Mouse (Mus musculus) midbrain, embryonic 14.5 days (tissue): Measurements from ENCODE around the gene Selenos. TPM values are rescaled to one million over a fixed set of nuclear protein-coding genes. Genes with fewer than 3 reads are reported as not detected.

ENCODE experiments used
- ATAC-seq: fragments of 200-750 bp; cut with Nextera tagmentation; 2 replicates; pipeline ENCODE4 v1.8.0; 2017; ENCODE audit warnings: moderate number of reproducible peaks, moderate library complexity; ENCODE audit not compliant: low FRiP score, low TSS enrichment
- DNase-seq: peaks from one replicate; pipeline ENCODE4 v3.0.0-alpha.2; 2015
- H3K27ac ChIP-seq: fragments of 300-500 bp; sonication (generic); replicated peaks from 2 replicates; pipeline ENCODE4 v1.5.1; 2014; ENCODE audit warnings: mild to moderate bottlenecking, low read depth, low read length, moderate library complexity
- H3K27me3 ChIP-seq: fragments of 300-500 bp; sonication (generic); 2 replicates; pipeline ENCODE4 v1.6.1; 2014; ENCODE audit warnings: low read length, control low read depth, mixed read lengths; ENCODE audit not compliant: control insufficient read depth, insufficient read depth
- H3K36me3 ChIP-seq: fragments of 300-500 bp; sonication (generic); 2 replicates; pipeline ENCODE4 v1.6.1; 2014; ENCODE audit warnings: low read length, control low read depth; ENCODE audit not compliant: control insufficient read depth, insufficient read depth
- H3K4me1 ChIP-seq: fragments of 300-500 bp; sonication (generic); 2 replicates; pipeline ENCODE4 v1.6.1; 2014; ENCODE audit warnings: mild to moderate bottlenecking, antibody characterized with exemption, low read length, control low read depth; ENCODE audit not compliant: control insufficient read depth, insufficient read depth
- H3K4me2 ChIP-seq: fragments of 300-500 bp; sonication (generic); 2 replicates; pipeline ENCODE4 v1.6.1; 2014; ENCODE audit warnings: mild to moderate bottlenecking, low read length, moderate library complexity
- H3K4me3 ChIP-seq: fragments of 300-500 bp; sonication (generic); replicated peaks from 2 replicates; pipeline ENCODE4 v1.5.1; 2014; ENCODE audit warnings: low read depth, low read length
- H3K9ac ChIP-seq: fragments of 300-500 bp; sonication (generic); replicated peaks from 2 replicates; pipeline ENCODE4 v1.6.1; 2014; ENCODE audit warnings: mild to moderate bottlenecking, low read length, moderate library complexity
- H3K9me3 ChIP-seq: fragments of 300-500 bp; sonication (generic); 2 replicates; pipeline ENCODE4 v1.6.1; 2016; ENCODE audit warnings: low read length, control low read depth, mixed read lengths; ENCODE audit not compliant: control insufficient read depth
- WGBS: fragments of 180-500 bp; shearing (Covaris S2); extraction: QIAGEN DNeasy Blood & Tissue Kit; methylation state at CpG from one replicate; pipeline ENCODE4 v1.1.7; 2014; 5-methylcytosine and 5-hydroxymethylcytosine counted together
- polyA plus RNA-seq: library from polyadenylated mRNA; unstranded; fragments of >200 nt; fragmentation: Nextera tagmentation; extraction: Ambion mirVana; gene quantifications from 2 replicates; pipeline ENCODE4 v1.2.1, GENCODE M21; 2014

Selenos gene
- polyA plus RNA-seq, 1 experiment from 2014 or later: 79.9 TPM

DNA sequence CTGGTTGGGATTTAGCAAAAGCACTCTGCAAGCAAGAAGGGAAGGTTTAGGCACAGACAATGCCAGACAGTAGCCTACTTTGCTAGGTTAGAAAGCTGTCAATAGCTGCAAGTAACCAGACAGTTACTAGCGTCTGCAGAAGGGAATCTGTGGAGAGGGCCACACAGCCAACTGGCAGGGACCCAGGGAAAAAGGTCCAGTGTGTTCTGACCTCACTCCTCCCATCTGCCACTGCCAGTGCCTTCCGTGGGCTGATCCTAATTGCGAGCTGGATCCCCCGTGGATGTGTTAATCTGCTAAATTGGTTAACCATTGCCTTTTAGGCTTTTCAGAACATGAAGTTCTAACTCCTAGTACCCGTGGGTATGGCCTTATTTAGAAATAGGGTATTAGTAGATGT is 14.7 kb downstream of the Selenos start:
- 81% methylated on average over 5 of the region's 5 CpGs for WGBS
- no peak for DNase-seq
- no peak for ATAC-seq

GRCm38 (mm10) chr7:66098803-66099202 is 19.4 kb downstream of the Selenos start:
- no peak overlapping the region for H3K27ac ChIP-seq
- DNase-seq (no peak), ATAC-seq (no peak)
- no peak overlapping the region for H3K9ac ChIP-seq
- no peaks in the 10 kb centered on the region for H3K4me1 ChIP-seq
- no peaks in the 10 kb centered on the region for H3K27me3 ChIP-seq
- H3K9me3 ChIP-seq: no peaks in the 10 kb centered on the region
- no peak overlapping the region for H3K4me3 ChIP-seq
- no peaks in the 10 kb centered on the region for H3K36me3 ChIP-seq
- WGBS: 85% methylated on average over 7 of the region's 7 CpGs
- no peak overlapping the region for H3K4me2 ChIP-seq

More for the DNA sequence above, 14.7 kb downstream of the Selenos start:
- H3K36me3 ChIP-seq: peaks cover 29% of the 10 kb centered on the region
- H3K9ac ChIP-seq: no peak overlapping the region
- H3K27me3 ChIP-seq: no peaks in the 10 kb centered on the region
- no peak overlapping the region for H3K27ac ChIP-seq
- no peak overlapping the region for H3K4me2 ChIP-seq
- H3K4me3 ChIP-seq: no peak overlapping the region
- no peaks in the 10 kb centered on the region for H3K9me3 ChIP-seq
- no peaks in the 10 kb centered on the region for H3K4me1 ChIP-seq

- H3K4me1 ChIP-seq: no peaks in the 10 kb centered on the region
- no peaks in the 10 kb centered on the region for H3K9me3 ChIP-seq
- DNase-seq: peak; percentile 85
- no peak for ATAC-seq
- no peak overlapping the region for H3K4me3 ChIP-seq
- no peak overlapping the region for H3K27ac ChIP-seq
- no peak overlapping the region for H3K4me2 ChIP-seq
- H3K36me3 ChIP-seq: no peaks in the 10 kb centered on the region
- no peak overlapping the region; the same call in 1 of the 2 replicates for H3K9ac ChIP-seq
- 7% methylated on average over 4 of the region's 4 CpGs for WGBS
- H3K27me3 ChIP-seq: peaks cover 4% of the 10 kb centered on the region; the same call in 1 of the 2 replicates
Measured at GRCm38 (mm10) chr7:66101866-66102265, 22.4 kb downstream of the Selenos start.

DNA sequence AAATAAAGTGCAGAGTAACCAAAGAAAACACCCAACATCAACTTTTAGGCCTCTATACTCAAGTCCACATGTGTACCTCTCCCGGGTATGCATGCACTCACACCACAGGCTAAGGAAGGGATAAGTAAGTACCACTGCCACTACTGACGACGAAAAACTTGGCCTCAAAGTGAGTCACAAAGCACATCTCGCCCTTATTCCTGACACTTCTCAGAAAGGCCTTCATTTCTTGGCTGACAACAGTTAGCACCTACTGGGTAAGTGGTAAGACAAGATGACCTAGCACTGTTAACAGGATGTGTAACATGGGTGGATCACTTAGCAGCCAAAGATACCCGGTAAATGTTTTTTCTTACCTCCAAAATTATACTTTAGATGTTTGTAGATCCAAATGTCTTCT is 25.1 kb downstream of the Selenos start:
- Histone ChIP-seq H3K4me1 (0 out of 2 replicates have a peak, but pooled peaks cover 4% of the 10 kb centered on the region), H3K27me3 (peaks cover 6% of the 10 kb centered on the region; the same call in 1 of the 2 replicates), H3K27ac (no peak overlapping the region), H3K9ac (no peak overlapping the region), H3K9me3 (no peaks in the 10 kb centered on the region), H3K4me2 (no peak overlapping the region), H3K36me3 (no peaks in the 10 kb centered on the region), H3K4me3 (no peak overlapping the region)
- DNase-seq: no peak
- 90% methylated on average over 5 of the region's 5 CpGs for WGBS
- no peak for ATAC-seq

DNA sequence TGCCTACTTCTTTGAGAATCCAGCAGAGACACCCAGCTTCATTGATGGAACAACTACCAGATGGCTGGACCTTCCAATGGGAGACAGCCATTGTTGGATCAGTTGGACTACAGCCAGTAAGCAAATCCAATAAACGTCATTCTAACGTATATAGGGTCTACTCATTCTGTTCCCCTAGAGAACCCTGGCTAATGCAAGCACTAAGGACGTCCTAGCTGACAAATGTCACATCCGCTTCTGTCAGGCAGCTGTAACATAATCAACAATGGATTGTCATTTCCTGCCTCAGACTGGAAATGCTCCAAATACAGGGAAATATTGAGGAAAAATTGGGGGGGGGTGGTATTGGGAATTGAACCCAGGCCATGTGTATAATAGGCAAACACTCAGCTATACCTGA is 26.3 kb downstream of the Selenos start:
- ATAC-seq (no peak), DNase-seq (no peak)
- Histone ChIP-seq H3K27ac (no peak overlapping the region), H3K4me3 (no peak overlapping the region), H3K9me3 (no peaks in the 10 kb centered on the region), H3K4me2 (no peak overlapping the region), H3K9ac (no peak overlapping the region), H3K36me3 (no peaks in the 10 kb centered on the region), H3K4me1 (0 out of 2 replicates have a peak, but pooled peaks cover 4% of the 10 kb centered on the region), H3K27me3 (peaks cover 6% of the 10 kb centered on the region; the same call in 1 of the 2 replicates)
- WGBS: 69% methylated on average over 4 of the region's 4 CpGs

GRCm38 (mm10) chr7:66106581-66107056 is 27.2 kb downstream of the Selenos start:
- no peak for ATAC-seq
- no peak overlapping the region for H3K27ac ChIP-seq
- no peaks in the 10 kb centered on the region for H3K36me3 ChIP-seq
- WGBS: 77% methylated on average over 7 of the region's 7 CpGs
- no peak for DNase-seq
- peaks cover 6% of the 10 kb centered on the region; the same call in 1 of the 2 replicates for H3K27me3 ChIP-seq
- H3K4me2 ChIP-seq: no peak overlapping the region
- no peaks in the 10 kb centered on the region for H3K9me3 ChIP-seq
- H3K9ac ChIP-seq: no peak overlapping the region
- no peak overlapping the region for H3K4me3 ChIP-seq
- peaks cover 11% of the 10 kb centered on the region; the same call in 1 of the 2 replicates for H3K4me1 ChIP-seq

- Histone ChIP-seq H3K27me3 (peaks cover 6% of the 10 kb centered on the region; the same call in 1 of the 2 replicates), H3K9ac (no peak overlapping the region), H3K9me3 (no peaks in the 10 kb centered on the region), H3K4me1 (peaks cover 13% of the 10 kb centered on the region; the same call in 1 of the 2 replicates), H3K27ac (no peak overlapping the region), H3K4me3 (no peak overlapping the region), H3K36me3 (no peaks in the 10 kb centered on the region), H3K4me2 (no peak overlapping the region)
- DNase-seq: no peak
- 83% methylated on average over 11 of the region's 11 CpGs for WGBS
- ATAC-seq: no peak
Measured at GRCm38 (mm10) chr7:66107206-66107605, 27.8 kb downstream of the Selenos start.

DNA sequence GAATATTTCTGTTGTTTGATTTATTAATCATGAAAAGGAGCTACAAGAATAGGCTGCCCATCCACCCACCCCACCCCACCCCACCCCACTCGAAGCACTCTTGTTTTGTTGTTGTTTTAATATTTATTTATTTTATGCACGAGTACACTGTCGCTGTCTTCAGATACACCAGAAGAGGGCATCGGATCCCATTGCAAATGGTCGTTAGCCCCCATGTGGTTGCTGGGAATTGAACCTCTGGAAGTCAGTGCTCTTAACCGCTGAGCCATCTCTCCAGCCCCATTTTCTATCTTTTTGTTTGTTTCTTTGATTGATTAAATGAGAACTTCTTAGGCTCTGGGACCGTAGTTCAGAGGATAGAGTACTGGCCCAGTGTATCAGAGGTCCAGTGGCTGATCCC is 28.5 kb downstream of the Selenos start:
- DNase-seq (peak; percentile 66), ATAC-seq (no peak)
- no peaks in the 10 kb centered on the region for H3K36me3 ChIP-seq
- H3K4me3 ChIP-seq: no peak overlapping the region
- H3K9ac ChIP-seq: no peak overlapping the region
- H3K4me2 ChIP-seq: no peak overlapping the region
- H3K27me3 ChIP-seq: peaks cover 6% of the 10 kb centered on the region; the same call in 1 of the 2 replicates
- no peaks in the 10 kb centered on the region for H3K9me3 ChIP-seq
- no peak overlapping the region for H3K27ac ChIP-seq
- H3K4me1 ChIP-seq: peaks cover 15% of the 10 kb centered on the region; the same call in 1 of the 2 replicates
- WGBS: 13% methylated on average over 7 of the region's 7 CpGs
